Mouse (Mus musculus): ENCODE data around the gene Mta2. TPM values are rescaled to one million over a fixed set of nuclear protein-coding genes. Genes with fewer than 3 reads are reported as not detected.
A peak's percentile ranks its signal among the peaks of the same experiment; 100 is the strongest.
"Not testable (repeated sequence)": the region's sequence is repeated elsewhere in the genome, so short reads cannot be mapped to it uniquely, and the experiment has no call there.

Gene Mta2
- total RNA-seq, 2 experiments from 2014 or later = 94.8 to 111 TPM

DNA sequence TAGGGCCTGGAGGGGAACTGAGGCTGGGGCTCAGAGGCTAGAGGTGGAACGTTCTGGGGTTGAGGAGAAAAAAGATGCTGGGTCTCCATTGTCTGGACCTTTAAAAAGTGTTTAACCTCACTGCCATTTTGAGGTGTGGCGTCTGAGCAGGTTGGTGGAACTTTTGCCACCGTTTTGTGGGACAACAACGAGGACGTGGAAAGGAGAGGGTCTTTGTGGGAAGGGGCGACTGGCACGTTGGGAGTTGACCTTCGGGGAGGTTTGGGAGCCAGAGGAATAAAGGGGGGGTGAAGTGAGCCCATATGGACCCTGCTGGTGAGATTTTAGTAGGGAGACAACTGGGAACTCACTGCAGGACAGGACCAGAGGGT is 25.7 kb downstream of the Mta2 start:
- DNase-seq = no peak

DNA sequence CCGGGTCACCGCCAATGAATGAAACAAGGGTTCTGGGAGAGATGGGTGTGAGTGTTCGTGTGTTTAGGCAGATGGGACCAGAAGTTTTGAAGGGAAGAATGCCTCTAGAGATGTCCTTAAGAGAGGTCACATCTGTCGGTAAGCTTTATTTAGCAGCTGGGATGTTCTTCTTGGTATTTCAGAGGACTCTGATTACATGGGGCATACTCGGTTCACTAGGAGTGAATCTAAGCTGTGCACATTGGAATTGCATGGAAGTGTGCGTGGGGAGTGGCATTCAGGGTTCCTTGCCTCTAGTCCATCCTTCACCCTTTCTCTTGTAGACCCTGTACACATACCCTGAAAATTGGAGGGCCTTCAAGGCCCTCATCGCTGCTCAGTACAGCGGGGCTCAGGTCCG is 26.2 kb downstream of the Mta2 start:
- DNase-seq = no peak

DNA sequence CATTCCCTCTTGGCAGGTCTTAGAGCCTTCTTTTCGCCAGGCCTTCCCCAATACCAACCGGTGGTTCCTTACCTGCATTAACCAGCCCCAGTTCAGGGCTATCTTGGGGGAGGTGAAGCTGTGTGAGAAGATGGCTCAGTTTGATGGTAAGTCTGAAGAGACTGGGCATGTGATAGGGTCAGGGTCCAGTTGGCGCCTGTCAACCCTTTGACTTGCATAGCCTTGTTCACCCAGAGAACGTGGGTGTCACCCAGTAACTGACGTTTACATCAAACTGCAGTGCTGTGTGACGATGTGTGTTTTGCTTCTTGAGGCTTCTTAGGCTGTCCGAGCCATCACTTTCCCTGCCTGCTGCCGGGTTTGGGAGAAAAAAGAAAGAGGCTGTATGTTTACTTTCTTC is 30.8 kb downstream of the Mta2 start:
- not testable (repeated sequence) for DNase-seq

GRCm38 (mm10) chr19:8974638-8975037 is 33.0 kb downstream of the Mta2 start:
- no peak for DNase-seq

DNA sequence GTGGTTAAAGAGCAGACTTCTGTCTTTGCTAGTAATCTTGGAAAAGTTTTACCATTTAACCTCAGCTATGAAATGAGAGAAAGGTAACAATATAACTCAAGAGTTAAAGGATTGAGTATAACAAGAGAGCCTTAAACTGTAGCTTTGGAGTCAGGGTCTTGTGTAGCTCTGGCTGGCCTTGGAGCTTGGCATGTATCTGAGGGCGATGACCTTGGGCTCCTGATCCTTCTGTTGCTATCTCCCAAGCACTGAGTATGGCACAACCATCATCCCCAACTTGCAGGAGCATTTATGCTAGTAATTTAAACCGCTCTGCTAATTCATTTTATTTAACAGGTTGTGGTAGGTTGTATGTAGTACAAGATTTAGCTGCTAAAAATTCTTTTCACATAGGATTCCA is 33.8 kb downstream of the Mta2 start:
- no peak for DNase-seq

DNA sequence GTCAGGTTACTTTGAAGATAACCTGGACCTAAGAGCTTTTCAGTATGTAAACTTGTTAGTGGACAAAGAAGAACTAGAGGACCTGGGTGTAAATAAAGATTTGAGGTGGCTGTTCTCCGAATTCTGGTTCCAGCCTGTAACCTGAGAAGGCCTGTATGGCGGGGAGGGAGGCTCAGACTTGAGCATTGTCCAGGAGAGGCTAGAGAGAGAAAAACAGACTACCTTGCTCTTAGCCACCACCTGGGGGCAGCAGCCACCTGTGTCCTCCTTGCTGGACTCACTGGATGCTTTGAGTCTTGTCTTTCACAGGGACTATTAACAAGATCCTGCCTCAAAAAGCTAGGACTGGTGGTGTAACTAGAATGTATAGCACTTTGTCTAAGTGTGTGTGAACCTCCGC is 34.9 kb downstream of the Mta2 start:
- peak; percentile 60 for DNase-seq

DNA sequence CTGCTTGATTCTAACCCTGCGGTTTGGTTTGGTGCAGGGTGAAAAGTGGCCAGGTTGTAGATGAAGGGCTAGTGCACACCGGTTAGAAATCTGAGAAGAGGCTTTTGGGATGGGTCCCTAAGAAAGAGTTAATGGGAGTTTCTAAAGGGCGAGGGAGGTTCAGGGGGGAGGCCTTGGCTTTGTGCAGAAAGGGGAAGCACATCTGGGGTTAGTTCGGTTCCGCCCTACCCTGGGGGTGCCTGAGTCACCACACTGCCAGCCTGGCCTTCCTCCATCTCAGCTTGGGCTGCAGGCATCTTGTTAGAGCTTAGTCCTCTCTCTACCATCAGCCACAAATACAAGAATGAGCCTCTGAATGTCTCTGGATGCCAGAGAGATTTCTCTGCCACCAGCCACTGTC is 39.1 kb downstream of the Mta2 start:
- DNase-seq = peak; percentile 38

GRCm38 (mm10) chr19:8981450-8982168 is 39.9 kb downstream of the Mta2 start:
- peak; percentile 48 for DNase-seq

GRCm38 (mm10) chr19:8982303-8983149 is 40.9 kb downstream of the Mta2 start:
- no peak for DNase-seq

GRCm38 (mm10) chr19:8983150-8983650 is 41.5 kb downstream of the Mta2 start:
- peak; percentile 52 for DNase-seq

GRCm38 (mm10) chr19:8984255-8984868 is 42.7 kb downstream of the Mta2 start:
- peak; percentile 68 for DNase-seq

DNA sequence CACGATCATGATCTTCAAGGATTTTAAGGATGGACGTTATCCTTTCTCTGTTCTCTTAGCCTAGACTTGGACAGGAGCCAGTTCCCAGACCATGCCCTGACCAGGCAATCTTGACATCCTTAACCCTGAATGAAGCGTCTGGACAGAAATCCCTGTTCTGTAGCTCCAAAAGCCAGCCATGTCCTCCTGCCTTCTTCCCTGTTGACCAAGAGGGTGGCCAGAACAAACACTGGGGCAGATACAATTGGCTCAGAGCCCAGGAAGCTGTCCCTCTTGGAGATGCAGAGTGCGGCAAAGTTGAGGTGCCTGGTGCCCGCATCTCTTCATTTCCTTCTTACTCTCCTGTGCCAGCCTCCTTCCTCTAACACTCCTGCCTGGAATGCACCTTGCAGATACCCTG is 44.2 kb downstream of the Mta2 start:
- DNase-seq = peak; percentile 25

GRCm38 (mm10) chr19:8987816-8988215 is 46.1 kb downstream of the Mta2 start:
- DNase-seq = no peak

- no peak for DNase-seq
Measured at GRCm38 (mm10) chr19:8988346-8989065, 46.8 kb downstream of the Mta2 start.

DNA sequence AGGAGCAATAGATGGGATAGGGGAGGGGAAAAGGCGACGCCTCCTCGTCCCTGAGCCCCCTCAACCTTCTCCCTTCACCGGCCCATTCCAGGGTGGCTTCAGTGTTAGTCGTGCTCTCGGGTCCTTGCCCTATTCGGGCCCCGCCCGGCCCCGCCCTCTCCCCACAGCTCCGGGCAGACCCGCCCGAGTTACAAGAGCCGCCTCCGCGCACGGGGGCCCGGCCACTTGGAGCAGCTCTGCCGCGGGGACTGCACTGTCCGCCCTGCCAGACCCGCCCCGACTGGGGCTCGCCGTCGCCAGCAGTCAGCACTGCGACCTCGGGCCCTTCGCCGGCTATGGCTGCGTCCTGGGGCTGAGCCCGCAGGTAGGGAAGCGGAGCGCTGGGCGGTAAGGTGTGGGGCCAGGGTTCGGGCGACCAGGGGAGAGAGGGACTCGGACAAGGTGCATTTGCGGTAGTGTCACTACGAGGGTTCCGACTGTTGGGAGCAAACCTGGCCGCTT is 47.4 kb downstream of the Mta2 start, which contains the start of gene Ahnak:
Gene Ahnak, plus strand, starts transcription at position 219 of the 501 bp plus-strand sequence.
- DNase-seq = peak; percentile 92

- DNase-seq = peak; percentile 88
Measured at GRCm38 (mm10) chr19:8989567-8990431, 48.1 kb downstream of the Mta2 start.

GRCm38 (mm10) chr19:8990432-8991102 is 48.9 kb downstream of the Mta2 start:
- DNase-seq = no peak

DNA sequence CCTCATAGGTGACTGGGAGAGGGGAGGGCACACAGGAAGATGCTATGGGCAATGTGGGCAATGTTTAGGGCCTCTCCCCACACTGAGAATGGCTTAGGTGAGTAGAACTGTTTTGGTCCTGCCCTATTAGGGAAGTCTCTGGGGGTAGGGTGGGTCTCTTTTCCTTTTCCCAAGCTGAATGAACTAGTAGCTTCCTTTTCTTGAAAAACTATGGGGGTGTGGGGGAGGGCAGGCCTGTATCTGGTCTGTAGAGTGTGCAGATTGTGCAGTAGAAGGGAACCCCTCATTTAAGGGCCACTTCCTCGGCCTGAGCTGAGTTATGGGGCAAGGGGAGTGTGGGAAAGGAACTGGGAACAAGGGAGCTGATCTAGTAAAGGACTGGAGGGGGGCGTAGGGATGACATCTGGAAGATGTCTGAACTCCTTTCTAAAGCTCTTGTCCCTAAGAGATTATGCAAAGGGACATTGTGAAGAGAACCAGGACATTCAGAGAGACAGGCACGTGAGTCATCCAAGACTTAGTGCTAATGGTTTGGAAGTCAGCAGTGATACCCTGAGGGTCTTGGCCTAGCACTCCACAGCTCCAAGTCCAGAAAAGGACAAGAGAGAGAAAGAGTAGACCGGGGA is 49.7 kb downstream of the Mta2 start:
- no peak for DNase-seq

DNA sequence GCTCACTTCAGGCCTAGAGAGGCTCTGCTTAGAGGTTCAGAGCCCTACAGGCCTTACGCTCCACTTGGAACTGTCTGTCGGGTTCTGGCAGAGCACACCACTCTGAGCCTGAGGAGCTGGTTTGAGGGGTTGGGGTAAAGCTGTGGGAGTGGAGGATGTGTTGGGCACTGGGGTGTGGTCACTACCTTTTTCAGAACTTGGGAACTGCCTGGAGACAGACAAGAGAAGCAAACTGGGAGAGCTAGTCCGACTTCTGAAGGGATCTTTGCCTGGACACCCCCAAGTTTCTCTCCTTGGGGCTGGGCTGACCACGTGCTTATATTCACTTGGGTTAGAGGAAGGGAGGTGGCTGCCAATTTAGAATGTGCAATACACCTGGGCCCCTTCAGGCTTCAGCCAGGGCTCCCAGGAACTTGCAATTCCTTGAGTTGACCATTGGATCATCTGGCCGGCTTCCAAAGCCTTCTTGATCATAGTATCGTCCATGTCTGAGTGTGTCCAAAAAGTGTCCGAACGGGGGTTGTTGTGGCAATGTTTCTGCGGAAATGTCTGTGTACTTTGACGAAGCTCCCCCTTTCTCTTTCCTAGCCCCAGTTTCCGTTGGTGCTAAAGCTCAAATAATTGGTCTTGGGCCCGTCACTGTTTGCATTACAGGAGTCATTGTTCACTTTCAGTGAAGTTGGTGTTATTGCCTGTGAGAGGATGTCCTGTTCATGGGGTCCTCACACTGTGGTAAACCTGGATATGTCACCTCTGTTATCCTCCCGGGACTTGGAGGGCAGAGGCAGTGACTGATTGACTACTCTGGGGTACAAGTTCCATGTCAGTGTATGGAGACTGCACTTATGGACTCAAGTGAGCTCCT is 50.4 kb downstream of the Mta2 start:
- DNase-seq = peak; percentile 77

All from adrenal gland, postnatal 10 days (tissue).